Mouse (Mus musculus) embryonic fibroblast, embryonic 13.5 days (primary cell): ENCODE measurements around the gene Pdgfa.

ENCODE experiments used
- CTCF ChIP-seq: IDR thresholded peaks from 2 replicates; pipeline ENCODE4 v1.5.1; 2011; ENCODE audit warnings: mild to moderate bottlenecking, control low read depth, low read length, moderate library complexity, borderline replicate concordance; ENCODE audit not compliant: insufficient read depth
- POLR2A ChIP-seq: IDR thresholded peaks from 2 replicates; pipeline ENCODE4 v1.6.1; 2011; ENCODE audit warnings: low read depth, mild to moderate bottlenecking, control low read depth, low read length, moderate library complexity

- TF ChIP-seq POLR2A (no peak), CTCF (no peak)
These were observed 30.4 kb upstream of the Pdgfa start for GRCm38 (mm10) chr5:139027603-139028002.
